Mouse (Mus musculus) frontal cortex, postnatal 10 days (tissue): ENCODE data around the gene Ssx2ip.

ENCODE experiments used
- DNase-seq, 2 experiments: peaks; one replicate each; pipeline ENCODE4 v3.0.0; 2022; ENCODE audit warnings: low spot score in 2 of 2, mixed read lengths in 1 of 2

Gene Ssx2ip

DNA sequence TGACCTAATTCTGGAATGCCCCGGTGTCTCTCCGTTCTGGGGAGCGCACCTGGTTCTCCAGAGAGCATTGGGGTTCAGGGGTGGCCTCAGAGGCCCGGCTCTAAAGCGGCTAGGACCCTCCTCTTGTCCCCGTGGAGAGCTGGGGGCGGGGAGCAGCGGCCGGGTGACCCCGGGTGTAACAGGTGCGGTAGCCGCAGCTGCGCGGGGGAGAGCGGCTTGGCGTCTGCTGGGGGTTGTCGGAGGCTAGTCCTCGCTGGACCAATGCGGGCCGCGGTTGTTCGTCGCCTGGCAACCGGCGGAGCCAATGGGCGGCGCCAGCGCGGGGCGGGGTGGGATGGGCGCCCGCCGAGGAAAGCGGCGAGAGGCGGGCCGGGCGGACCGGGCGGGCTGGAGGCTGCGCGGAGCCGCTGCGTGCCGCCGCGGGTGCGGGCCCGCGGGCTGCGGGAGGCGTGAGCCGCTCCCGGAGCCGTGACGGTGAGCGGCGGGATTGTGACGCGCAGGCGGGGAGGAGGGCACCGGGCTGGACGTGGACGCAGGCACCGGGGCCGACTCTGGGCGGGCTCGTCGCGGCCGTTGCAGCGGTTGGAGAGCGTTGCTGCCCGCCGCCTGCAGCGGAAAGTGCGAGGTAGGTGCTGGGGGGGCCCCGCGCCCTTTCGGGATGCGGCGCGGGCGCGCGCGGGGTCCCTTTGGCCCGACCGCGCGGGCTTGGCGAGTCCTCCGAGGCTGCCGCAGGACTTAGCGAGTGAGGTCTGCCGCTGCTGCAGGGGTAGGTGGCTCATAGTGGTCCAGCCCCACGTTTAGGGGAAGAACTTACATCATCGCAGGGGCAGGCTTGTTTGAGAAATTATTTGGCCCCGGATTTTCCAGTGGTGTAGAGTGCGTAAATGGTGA is at the start of gene Ssx2ip:
Gene Ssx2ip (plus strand): TSS at position 332 of the 891 bp plus-strand sequence.
- peak; percentile 90 to 97 for DNase-seq

DNA sequence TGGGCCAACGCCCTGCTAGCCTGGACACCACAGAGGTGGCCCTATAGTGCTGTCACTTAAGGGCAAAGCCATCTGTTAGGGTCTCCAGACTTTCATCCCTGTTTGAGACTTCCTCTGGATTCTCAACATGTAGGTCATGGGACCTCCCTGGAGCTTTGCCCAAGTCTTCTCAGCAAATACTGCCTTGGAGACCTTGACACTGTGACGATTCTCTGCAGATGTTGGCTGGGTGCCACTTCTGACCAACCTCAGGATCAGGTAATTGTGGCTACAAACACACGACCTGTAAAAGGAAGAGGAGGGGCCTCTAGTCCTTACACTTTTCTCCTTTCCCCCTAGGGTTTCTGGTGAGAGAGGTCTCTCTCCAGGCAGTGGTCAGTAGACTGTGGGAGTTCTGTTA is 49.3 kb upstream of the Ssx2ip start:
- DNase-seq: no peak

DNA sequence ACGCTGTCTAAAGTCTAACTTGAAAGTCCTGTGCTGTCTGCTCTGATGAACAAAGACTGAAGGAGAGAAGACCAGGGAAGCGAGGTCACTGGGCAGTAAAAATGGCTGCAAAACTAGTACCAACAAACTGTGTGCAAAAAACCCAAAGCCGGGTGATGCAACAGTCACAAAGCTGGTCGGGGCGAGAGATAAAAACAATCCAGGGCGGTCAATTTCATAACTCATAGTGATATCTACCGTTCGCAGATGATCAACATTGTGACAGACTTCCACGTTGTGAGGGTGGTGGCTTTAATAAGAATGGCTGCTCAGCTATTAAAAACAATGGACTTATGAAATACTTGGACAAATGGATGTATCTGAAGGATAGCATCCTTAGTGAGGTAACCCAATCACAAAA is 39.0 kb upstream of the Ssx2ip start:
- no peak for DNase-seq

DNA sequence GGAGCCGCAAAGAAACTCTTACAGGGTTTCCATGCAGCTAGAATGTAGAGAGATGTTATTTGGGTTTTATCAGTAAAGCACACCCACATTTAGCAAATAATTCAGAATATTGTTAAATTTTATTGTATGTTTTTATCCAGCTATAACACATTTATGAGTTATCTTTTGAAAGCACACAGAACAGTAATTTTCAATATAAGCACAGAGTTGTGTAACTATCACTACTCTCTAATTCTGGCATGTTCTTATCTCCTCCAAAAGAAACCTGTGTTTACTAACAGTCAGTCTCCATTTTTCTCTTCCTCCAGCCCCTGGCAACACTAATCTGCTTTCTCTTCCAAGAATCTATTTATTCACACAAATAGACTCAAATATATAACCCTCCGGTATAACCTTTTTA is 37.4 kb upstream of the Ssx2ip start:
- DNase-seq: no peak

DNA sequence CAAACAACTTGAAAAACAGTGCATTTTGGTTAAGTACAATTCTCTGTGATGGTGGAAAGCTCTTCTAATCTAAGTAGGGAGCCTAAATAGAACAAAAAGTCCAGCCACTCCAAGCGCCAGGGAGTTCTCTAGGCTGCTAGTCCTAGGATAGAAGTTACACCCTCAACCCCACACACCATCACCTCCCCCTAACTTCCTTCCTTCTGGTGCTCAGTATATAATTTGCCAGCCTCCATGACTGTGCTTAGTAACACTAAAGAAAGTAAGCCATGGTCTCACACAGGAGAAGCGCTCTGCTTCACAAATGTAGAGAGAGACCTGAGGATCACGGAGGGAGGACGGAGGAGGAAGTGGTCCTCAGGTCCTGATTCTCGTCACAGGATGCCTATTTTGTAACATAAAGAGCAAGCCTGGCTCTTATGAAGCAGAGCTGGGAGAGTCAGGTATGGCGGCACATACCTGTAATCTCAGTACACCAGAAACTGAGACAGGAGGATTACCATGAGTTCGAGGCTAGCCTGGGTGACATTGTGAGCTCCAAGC is 33.8 kb upstream of the Ssx2ip start:
- DNase-seq: no peak

DNA sequence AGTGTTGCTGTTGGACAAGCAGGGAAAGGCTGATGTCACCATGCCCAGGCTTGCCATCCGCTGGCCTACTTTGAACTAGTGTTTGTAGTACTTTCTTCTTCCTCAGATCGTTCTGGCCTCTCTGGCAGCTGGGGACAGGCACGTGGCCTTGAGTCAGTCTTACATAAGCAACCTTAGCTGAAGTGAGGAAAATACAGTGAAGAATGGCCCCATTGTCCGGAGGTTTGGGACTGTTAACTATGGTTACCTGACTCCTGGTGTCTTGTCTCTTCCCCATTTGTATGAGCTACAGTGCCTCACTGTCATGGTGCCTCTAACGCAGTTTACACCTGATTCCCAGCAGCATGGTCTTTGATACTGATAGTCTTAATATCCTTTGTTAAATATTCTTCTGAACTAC is 33.2 kb upstream of the Ssx2ip start:
- no peak for DNase-seq

DNA sequence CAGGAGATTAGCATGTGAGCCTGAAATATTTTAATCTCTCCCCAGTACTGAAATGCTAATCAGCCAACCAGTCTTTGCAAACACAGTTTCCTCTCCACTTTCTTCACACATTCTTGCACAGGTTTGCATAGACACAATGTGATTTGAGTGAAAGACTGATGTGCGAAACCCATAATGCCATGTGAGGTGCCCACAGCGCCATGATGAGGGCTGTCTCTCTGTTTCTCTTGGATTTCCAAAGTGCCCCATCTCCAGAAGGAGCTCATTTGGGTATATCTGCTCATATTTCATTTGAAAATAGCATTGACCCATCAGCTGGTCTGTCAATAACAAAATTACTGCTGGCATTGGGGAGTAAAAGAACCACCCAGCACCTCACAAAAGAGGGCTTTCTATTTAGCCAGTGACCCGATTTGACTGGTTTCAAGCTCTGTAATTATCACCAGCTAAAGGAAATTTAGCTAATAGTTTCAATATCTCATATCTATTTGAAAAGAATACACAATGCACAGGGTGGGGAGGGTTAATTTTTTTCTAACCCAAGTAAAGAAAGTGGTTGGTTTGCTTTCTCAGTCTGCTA is 29.8 kb upstream of the Ssx2ip start:
- DNase-seq: no peak

DNA sequence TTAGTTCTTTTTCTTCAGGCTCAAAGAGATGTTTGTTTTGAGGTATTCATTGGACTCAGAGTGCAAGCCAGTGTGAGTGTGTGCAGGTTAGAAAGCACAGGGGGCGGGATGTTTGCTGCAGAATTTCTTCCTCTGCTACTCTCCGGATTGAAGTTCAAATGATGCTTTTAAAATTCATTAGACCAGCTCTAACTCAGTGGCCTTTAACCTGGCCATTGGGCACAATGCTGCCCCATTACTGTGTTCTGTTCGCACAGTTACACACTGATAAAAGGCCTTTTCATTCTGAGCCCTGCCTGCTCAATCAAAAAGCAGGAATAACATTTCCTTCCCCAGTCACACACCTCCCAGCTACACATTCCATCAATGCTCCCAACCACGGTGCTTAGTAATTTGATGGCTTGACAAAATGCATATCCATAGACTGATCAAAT is 29.2 kb upstream of the Ssx2ip start:
- DNase-seq: no peak

DNA sequence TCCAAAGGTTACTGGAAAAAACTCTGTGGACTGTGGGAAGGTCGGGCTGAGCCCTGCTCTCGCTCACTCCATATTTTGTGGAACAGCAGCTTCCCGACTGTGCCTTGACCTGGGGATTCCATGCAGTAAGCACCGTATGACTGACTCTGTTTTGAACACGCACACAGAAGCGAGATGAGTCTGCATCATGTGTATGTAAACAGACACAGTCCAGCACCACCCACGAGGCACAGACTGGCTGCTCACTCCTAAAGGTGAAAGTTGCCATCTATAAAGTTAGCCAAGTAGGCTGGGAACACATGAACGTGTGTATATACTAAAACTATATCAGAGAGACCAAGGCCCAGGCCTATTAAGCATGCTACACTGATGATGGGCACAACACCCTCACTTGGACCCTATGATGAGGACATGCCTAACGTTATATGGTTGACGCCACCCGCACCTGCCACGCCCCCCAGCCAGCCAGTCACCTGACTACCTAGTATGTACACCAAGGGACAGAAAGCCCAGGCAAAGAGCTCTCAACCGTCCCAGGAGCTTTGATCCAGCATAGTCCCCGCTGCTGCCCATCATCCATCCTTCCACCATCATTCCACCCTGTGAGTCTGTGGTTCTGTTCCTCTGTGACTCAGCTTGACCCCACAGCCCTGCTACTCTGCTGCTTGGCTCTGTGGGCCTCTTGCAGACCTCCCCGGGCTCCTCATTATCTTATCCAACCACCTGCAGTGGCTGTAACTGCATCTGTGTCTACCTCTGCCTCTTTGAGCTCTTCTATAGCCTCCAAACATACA is 27.9 kb upstream of the Ssx2ip start:
- DNase-seq: no peak

DNA sequence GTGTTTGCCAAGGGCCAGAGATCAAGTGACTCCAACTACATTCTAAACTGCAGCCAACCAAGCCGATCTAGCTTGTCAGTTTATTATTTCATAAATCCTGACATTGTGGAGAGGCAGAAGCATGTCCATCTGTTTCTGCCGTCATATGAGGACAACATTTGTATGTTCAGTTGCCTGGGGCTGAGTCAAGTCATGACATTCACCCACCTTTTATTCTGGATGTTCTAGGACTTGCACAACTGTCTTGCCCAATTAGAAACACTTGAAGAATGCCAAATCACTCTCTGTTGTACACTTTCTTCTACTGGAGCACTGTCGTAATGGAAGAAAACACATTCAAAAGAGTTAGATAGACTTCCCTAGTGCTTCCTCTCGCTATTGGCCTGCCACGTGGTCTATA is 27.2 kb upstream of the Ssx2ip start:
- no peak for DNase-seq

DNA sequence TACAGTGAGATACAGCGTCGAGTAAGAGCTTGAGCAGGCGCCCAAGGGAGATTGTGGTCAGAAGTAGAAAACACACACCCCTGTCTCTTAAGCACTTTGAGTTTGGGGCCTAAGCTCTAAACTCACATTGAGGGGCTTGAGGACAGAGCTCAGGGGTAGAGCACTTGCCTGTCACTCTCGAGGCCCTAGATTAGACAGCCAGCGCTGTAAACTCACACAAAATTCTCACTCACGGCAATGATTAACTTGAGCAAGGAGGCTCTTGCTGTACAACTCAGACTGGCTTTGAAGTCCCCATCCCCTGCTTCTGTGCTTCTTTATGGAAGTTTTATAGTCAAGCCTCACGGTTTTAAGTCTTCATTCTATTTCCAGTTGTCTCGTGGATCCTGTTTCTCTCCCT is 25.7 kb upstream of the Ssx2ip start:
- DNase-seq: no peak

DNA sequence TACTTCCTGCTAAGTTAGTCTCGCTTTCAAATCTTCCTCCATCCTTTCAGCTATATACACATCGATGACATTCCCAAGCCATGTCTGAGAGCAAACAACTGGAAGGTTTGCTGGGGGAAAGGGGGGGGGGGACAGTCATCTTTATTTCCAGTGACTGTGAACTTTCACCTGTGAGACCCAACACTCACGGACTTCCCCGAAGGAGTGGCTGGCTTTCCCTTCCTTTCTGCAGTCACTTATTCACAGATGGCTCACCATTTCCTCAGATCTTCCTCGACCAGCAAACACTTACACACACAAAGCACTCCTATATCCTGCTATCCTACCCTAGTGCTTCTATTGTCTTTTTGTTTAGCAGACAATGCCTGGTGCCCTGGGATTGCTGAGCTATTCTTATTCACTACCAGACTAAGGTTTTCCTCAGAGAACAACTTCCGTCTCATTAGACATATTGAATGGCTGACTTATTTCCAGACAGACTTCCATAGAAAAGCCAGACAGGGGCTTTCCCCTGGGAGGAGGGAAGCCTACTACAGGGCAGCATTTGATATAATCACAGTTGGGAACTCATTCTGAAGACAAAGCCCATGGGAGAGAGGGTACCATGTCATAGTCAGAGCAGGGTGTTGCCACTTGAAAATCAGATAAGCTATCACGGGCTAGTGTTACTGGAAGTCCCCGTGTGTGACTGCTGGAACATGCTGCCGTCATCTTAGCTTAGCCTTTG is 24.5 kb upstream of the Ssx2ip start:
- no peak for DNase-seq

DNA sequence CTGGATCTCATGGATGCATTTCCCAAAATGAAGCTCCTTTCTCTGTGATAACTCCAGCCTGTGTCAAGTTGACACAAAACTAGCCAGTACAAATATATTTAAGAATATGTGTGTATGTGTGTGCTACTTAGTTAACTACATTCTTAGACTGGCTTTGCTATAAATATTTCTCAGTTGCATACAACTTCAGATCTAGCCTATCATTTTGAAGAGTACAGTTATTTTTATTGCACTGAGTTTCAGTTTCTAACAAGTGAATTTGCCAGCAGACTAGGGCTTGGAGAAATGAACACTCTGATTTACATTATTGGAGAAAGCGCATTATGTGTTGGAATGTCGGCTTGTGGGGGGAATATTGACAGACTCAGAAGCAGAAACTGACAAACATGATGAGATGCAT is 23.6 kb upstream of the Ssx2ip start:
- DNase-seq: no peak

DNA sequence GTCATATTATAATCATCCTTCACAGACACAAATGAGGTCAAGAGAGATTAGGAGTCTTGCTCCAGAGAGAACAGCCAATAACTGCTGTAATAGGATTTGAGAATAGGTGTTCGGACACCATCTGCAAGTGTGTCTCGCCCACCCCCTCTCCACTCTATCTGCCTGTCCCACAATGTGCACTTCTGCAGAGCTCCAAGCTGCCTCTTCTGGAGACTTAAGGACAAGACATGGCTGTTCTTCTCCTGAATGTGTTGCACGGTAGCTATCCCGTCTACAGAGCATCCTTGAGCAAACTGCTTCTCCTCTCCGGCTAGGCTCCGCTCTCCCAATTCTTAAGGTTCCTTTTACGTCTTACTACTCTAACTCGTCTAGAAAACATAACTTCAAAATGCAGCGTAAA is 23.0 kb upstream of the Ssx2ip start:
- no peak for DNase-seq

DNA sequence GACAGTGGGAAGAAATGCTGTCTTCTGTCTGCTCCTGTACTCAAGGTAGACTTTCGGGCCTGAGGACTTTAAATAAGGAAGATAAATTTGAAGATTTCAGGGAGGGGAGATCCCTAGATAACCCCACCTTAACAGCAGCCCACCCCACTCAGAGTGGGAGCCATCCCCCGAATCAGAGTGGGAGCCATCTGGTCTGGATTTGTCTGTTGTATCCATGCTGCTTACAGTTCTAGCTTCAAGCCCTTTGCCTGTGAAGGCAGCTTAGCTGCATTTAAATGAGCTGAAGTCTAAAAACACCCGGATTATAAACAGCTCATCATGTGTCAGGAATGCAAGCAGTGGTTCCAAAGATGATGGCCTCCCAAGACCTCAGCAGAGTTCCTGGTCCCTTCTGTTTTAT is 17.6 kb upstream of the Ssx2ip start:
- DNase-seq: no peak

DNA sequence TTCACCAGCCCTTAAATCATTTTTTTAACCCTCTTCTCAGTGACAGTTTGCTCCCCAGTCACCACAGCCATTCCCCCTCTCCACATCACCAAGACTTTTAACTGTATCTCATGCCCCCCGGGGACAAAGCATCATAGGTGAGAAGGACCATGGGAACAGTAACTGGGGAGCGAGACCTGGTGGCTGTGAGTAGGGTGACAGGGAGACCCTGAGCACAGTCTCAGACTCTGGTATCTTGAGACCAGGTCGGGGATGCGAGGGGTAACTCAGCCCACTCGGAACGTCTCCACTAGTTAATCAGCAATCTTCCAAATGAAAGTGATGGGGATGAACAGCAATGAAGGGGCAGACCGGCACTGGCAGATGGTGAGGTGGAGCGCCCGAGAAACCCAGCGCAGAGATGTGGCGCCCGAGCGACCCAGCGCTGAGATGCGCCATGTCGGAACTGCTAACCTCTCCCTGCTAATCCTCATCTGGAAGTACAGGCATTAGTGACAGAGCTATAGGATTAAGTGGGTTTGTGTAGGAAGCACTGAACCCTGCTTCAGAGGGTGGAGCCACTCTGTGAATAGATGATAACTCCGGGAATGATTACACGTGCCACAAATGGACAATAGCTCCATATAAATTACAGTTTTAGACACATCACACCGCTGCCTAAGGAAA is 11.7 kb upstream of the Ssx2ip start:
- no peak for DNase-seq

DNA sequence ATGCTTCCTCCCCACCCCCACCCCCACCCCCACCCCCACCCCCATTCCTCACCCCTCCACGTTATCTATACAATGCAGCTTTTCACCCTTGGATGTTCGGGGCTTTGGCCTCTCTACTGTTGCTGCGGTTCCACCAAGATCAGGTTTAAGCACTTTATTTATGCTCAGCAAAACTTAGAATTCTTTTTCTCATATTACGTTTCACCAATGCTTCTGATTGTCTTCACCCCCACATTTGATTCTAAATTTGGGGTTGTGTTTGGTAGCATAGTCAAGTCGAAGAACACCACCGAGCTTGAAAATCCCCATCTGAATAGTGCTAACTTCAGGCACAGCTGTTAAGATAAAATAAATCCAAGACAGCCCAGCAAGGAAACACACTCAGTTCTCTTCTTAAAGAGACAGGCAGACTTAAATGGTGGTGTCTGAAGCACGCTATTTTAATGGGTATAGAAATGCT is 10.8 kb upstream of the Ssx2ip start:
- no peak for DNase-seq

DNA sequence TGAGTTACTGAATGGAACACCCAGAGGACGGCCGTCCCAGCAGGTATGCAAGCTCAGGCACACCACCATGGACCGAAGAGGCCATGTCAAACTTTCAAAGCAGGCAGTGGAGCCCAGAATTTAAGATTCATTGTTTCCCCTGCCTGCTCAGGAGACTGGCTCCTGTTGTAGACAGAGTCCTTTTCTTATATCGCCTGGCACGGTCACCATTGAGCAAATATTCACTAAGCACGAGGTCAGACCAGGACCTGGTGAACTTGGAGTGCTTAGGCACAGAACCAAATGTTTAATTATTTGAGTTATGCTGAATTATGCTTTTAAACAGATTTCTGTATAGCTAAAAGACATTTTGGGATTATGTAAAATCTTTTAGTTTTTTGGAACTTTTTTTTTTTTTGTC is 8.2 kb upstream of the Ssx2ip start:
- DNase-seq: no peak

DNA sequence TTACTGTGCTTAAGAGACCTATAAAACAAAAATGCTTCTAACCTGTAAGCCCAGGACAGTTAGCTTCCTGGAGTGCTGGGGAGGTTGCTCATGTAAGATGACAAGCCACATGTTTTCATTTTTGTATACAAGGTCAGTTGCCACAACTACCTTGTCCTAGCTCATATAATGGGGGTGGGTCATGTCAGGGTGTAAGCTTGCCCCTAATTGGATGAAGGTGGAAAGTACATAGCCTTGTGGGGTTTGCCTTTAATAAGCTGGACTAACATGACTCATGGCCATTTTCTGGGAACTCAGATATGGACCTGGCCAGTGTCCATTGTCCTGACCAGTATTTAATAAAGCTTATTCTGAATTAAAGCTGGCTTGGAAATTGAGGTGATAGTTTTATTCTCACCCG is 7.5 kb upstream of the Ssx2ip start:
- DNase-seq: no peak

DNA sequence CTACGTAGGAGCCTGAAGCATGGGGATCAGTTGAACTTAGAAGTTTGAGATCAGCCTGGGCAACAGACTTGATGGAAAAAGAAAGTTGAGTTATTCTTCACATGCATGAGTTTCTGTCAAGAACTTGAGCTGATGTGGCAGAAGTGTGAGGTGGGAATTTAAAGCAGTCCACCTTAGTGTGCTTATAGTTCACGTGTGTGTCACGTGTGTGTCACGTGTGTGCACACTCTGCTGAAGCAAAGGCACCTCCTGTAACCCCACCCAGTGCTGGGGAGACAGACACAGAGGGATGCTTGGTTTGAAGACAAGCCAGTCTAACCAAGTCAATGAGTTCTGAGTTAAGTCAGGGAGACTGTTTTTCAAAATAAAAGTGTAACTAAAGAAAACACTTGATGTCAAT is 6.6 kb upstream of the Ssx2ip start:
- DNase-seq: no peak

DNA sequence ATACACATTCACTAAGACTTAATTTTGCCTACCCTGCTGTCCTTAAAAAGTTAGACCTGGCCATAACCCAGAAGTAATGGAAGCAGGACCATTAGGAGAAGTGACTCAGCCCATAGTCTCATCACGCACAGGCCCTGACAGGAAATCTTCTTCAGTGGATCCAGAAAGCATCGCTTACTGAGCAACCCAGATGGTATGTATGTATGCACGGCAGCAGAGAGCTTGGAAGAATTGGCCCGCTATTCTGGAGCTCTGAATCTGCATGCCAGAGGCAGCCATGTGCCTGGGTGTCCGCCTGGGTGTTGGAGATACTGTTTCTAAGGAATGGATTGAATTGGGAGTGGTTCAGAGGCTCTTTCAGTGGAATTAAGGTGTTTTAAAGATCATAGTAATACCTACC is 5.2 kb upstream of the Ssx2ip start:
- DNase-seq: no peak
